Mouse (Mus musculus): ENCODE results near the gene Gnmt. TPM values are rescaled to one million over a fixed set of nuclear protein-coding genes. Genes with fewer than 3 reads are reported as not detected.

Gnmt gene
- polyA plus RNA-seq, 1 experiment from 2014 or later = not detected

DNA sequence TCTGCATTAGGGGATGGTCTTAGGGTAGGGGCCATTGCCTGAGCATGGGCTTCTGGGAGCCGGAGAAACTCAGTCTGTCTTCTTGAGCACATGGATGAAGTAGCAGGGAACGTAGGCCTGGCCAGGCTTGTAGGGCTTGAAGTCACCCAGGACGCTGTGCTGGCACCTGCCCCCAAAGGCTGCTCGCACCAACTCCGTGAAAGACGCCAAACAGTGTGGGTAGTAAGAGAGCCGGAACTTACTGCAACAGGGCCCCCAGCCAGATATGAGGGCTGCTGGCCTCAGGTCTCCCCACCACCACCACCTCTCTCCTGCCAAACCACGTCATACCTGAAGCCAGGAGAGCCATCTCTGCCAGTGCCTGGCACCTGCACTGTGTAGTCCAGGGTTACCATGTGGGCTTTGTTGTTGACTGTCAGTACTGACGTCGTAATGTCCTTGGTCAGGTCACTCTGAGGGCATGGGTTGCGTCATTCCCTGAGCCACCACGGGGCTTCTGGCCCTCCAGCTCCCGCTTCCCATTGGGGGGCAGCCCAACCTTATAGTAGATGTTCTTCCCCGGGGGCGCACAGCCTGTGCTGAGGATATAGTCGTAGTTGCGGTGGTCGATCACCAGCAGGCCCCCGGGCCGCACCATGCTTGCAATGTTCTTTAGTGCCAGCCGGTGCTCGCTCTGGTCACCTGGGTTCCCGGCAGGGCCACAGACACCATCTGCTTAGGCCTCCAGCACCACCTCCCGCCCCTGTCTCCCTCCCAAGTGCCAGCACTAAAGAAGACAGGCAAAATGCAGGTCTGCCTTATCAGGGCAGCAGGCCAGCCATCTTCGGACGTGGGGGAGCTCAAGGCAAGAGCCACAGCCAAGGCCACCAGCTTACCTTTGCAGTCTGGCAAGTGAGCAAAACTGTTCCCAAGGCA, 3.0 kb downstream of the Gnmt start:
- no peak overlapping the region for H3K4me3 ChIP-seq (ENCODE audit: inconsistent target)
- no peak overlapping the region for H3K27ac ChIP-seq
- H3K36me3 ChIP-seq (ENCODE audit: inconsistent target) = peaks cover 15% of the 10 kb centered on the region; the same call in 1 of the 2 replicates
- WGBS (ENCODE audit: missing documents) = 88% methylated on average over 26 of the region's 26 CpGs
- H3K79me2 ChIP-seq (ENCODE audit: inconsistent target) = no peaks in the 10 kb centered on the region

DNA sequence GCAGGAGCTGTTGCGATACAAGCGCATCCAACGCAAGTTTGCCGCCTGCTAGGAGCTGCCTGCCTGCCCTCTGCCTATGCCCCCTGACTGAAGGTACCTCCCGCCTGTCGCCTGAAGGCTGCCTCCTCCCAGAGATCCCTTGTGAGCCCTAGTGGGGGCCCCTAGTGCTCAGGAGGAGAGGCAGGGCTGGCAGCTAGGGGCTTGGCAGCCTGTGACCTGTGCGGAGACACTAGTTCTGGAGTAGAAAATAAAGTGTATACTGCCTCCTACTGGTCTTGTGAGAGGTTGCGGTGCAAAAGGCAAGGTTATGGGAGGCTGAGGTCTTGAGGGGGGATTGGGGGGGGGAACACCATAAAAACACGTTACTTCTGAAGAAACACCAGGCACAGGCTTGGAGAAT, 3.7 kb downstream of the Gnmt start:
- H3K79me2 ChIP-seq (ENCODE audit: inconsistent target) = no peaks in the 10 kb centered on the region
- no peak overlapping the region for H3K27ac ChIP-seq
- WGBS (ENCODE audit: missing documents) = 79% methylated on average over 9 of the region's 9 CpGs
- peaks cover 15% of the 10 kb centered on the region; the same call in 1 of the 2 replicates for H3K36me3 ChIP-seq (ENCODE audit: inconsistent target)
- H3K4me3 ChIP-seq (ENCODE audit: inconsistent target) = no peak overlapping the region

GRCm38 (mm10) chr17:46724477-46725084, 4.4 kb downstream of the Gnmt start:
- Histone ChIP-seq H3K36me3 (ENCODE audit: inconsistent target) (peaks cover 15% of the 10 kb centered on the region; the same call in 1 of the 2 replicates), H3K27ac (no peak overlapping the region), H3K4me3 (ENCODE audit: inconsistent target) (no peak overlapping the region), H3K79me2 (ENCODE audit: inconsistent target) (no peaks in the 10 kb centered on the region)
- WGBS (ENCODE audit: missing documents) = 91% methylated on average over 20 of the region's 20 CpGs

DNA sequence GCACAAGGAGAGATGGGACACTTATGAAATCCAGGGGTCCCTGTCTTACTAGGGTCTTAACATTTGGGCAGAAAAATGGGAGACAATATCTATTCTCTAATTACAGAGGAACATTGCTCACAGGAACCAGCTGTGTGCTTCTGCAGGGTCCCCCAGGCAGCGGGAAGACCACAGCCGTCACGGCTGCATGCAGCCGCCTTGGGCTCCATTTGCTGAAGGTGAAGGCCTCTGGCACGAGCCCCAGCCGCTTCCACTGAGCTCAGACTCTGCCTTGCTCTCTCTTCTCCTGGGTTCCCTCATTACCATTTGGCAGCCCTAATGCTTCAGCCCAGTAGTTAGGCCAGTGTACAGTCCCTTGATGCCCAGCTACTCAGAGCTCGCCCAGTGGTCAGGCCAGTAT, 7.9 kb downstream of the Gnmt start:
- 97% methylated on average over 7 of the region's 7 CpGs for WGBS (ENCODE audit: missing documents)
- peaks cover 15% of the 10 kb centered on the region; the same call in 1 of the 2 replicates for H3K36me3 ChIP-seq (ENCODE audit: inconsistent target)
- no peak overlapping the region for H3K4me3 ChIP-seq (ENCODE audit: inconsistent target)
- no peak overlapping the region for H3K27ac ChIP-seq
- H3K79me2 ChIP-seq (ENCODE audit: inconsistent target) = no peaks in the 10 kb centered on the region

- Histone ChIP-seq H3K79me2 (ENCODE audit: inconsistent target) (peaks cover 21% of the 10 kb centered on the region), H3K27ac (no peak overlapping the region), H3K4me3 (ENCODE audit: inconsistent target) (no peak overlapping the region), H3K36me3 (ENCODE audit: inconsistent target) (peaks cover 21% of the 10 kb centered on the region)
- WGBS (ENCODE audit: missing documents) = 95% methylated on average over 9 of the region's 11 CpGs
Observed at GRCm38 (mm10) chr17:46714756-46715481, 14.0 kb downstream of the Gnmt start.

DNA sequence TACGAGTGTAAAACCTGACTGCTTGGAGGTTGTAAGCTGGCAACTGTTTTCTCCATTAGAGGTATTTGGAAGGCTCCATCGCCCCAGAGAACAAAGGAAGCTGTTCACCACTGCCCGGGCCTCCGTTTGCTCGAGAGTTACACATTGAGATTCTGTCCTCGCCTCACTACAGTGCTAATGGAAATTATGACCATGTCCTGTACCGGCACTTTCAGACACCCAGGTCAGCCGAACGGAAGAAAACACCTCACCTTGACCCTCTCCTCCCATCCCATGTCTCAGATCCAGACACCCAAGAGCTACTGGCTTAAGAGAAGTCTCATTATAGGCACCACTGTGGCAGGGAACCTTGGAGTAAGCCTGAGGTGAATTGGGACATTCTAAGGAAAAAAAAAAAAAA, 15.1 kb downstream of the Gnmt start:
- no peak overlapping the region for H3K27ac ChIP-seq
- H3K36me3 ChIP-seq (ENCODE audit: inconsistent target) = peaks cover 21% of the 10 kb centered on the region
- H3K4me3 ChIP-seq (ENCODE audit: inconsistent target) = no peak overlapping the region
- 92% methylated on average over 9 of the region's 9 CpGs for WGBS (ENCODE audit: missing documents)
- H3K79me2 ChIP-seq (ENCODE audit: inconsistent target) = peaks cover 21% of the 10 kb centered on the region

GRCm38 (mm10) chr17:46712442-46712841, 16.5 kb downstream of the Gnmt start:
- peaks cover 21% of the 10 kb centered on the region for H3K79me2 ChIP-seq (ENCODE audit: inconsistent target)
- peaks cover 21% of the 10 kb centered on the region for H3K36me3 ChIP-seq (ENCODE audit: inconsistent target)
- H3K27ac ChIP-seq = peak overlapping the region; percentile 8; the same call in 1 of the 2 replicates
- H3K4me3 ChIP-seq (ENCODE audit: inconsistent target) = peak overlapping the region; percentile 61
- 13% methylated on average over 7 of the region's 7 CpGs for WGBS (ENCODE audit: missing documents)

DNA sequence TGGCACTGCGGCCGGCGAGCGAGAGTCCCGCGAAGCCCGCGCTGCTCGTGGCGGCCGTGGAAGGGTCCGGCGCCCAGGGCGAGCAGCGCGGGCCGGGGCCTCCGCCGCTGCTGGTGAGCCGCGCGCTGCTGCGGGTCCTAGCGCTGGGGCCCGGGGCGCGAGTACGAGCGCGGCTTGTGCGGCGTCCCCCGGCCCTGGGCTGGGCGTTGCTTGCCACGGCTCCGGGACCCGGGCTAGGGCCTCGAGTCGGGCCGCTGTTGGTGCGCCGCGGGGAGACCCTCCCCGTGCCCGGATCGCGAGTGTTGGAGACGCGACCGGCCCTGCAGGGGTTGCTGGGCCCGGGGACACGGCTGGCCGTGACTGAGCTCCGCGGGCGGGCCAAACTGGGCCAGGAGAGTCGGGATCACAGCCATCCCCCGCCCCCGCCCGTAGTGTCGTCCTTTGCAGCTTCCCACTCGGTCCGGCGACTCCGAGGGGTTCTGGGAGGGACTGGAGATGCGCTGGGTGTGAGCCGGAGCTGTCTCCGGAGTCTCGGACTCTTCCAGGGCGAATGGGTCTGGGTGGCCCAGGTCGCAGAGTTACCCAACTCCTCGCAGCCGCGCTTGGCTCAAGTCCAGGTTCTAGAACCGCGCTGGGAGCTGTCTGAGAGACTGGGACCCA, 17.2 kb downstream of the Gnmt start:
- 1% methylated on average over 72 of the region's 76 CpGs for WGBS (ENCODE audit: missing documents)
- H3K27ac ChIP-seq = peak overlapping the region; percentile 8; the same call in 1 of the 2 replicates
- H3K4me3 ChIP-seq (ENCODE audit: inconsistent target) = peak overlapping the region; percentile 61
- peaks cover 21% of the 10 kb centered on the region for H3K79me2 ChIP-seq (ENCODE audit: inconsistent target)
- H3K36me3 ChIP-seq (ENCODE audit: inconsistent target) = peaks cover 21% of the 10 kb centered on the region

GRCm38 (mm10) chr17:46710959-46711597, 17.9 kb downstream of the Gnmt start, which contains the start of gene Pex6:
Gene Pex6 (plus strand): TSS chr17:46711463.
- Histone ChIP-seq H3K27ac (peak within 1 kb of the TSS; percentile 10; the same call in 1 of the 2 replicates), H3K36me3 (ENCODE audit: inconsistent target) (peaks cover 21% of the 10 kb centered on the region), H3K79me2 (ENCODE audit: inconsistent target) (peaks cover 21% of the 10 kb centered on the region), H3K4me3 (ENCODE audit: inconsistent target) (peak within 1 kb of the TSS; percentile 61)
- 7% methylated on average over 36 of the region's 36 CpGs for WGBS (ENCODE audit: missing documents)

DNA sequence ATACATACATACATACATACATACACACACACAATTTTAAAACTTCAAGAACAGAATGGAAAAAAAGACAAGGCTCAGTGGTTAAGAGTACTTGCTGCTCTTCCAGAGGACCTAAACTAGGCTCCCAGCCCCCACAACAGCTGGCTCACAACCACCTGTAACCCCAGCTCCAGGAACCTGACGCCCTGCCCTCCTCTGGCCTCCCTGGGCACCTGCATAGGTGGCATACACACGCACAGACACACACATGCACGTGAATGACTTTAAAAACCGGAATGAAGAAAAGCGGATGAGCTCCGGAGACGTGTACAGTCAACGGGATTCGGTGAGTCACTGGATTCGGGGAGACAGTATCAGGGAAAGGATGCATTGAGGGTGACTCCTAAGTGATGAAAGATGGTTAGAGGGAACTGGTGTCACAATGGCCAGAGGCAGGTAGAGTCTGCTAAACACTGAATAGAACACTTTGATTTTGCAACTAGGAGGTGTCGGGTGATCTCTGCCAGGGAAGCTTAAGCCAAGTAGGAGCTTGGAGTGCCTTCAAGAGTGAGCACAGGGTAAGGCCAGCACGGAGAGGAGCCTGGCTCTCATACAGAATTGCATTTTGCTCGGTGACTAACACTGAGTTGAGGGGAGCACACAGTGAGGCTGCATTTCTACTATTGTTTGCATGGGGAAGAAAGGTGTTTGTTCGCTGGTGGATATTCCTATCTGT, 22.4 kb downstream of the Gnmt start:
- H3K36me3 ChIP-seq (ENCODE audit: inconsistent target) = no peaks in the 10 kb centered on the region
- no peak overlapping the region for H3K4me3 ChIP-seq (ENCODE audit: inconsistent target)
- peaks cover 28% of the 10 kb centered on the region for H3K79me2 ChIP-seq (ENCODE audit: inconsistent target)
- H3K27ac ChIP-seq = no peak overlapping the region
- 98% methylated on average over 14 of the region's 14 CpGs for WGBS (ENCODE audit: missing documents)

DNA sequence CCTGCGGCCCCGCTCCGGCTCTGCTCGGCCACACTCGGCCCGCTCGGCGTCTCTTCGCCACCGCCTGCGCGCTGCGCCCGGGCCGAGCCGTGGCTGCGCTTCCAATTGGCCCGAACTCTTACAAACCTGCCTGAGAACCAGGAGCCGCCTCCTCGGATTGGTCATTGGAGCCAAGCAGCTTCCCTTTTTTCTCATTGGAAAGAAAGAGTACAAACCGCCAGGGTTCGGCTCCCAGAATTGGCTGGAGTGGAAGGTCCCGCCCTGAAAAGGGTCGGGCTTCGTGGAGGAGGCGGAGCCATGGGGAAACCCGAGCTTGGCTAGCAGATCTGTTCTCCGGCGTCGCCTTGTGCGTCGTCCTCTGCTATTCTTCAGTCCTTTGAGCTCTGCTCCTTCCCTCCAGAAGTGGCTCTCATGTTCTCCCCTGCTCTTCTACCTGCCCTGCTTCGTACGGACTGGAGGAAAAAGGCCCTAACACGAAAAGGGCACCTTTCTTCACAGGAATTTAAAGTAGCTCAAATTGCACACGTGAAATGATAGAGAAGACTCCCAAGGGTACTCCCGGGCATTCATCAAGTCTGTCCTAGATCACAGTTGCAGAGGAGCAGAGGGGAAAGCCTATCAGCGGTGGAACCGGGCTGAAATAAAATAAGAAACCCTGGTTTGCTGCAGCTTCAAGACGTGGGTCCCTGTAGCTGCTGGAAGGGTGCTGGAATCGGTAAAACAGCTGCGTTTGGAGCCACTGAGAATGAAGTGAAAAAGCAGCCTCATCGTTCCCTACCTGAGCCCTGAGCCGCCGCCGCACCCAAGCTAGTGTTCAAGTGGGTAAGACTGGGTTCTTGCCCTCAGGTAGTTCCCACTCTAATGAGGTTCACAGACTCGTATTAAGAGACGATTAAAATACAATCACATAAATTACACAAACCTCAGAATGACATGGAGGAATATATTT, 23.8 kb downstream of the Gnmt start, which contains the start of gene Ppp2r5d:
Ppp2r5d (minus strand) TSS at position 225 of the 949 bp plus-strand sequence.
- Histone ChIP-seq H3K4me3 (ENCODE audit: inconsistent target) (peak within 1 kb of the TSS; percentile 53), H3K27ac (peak within 1 kb of the TSS; percentile 4; the same call in 1 of the 2 replicates), H3K36me3 (ENCODE audit: inconsistent target) (no peaks in the 10 kb centered on the region), H3K79me2 (ENCODE audit: inconsistent target) (peaks cover 40% of the 10 kb centered on the region)
- WGBS (ENCODE audit: missing documents) = 3% methylated on average over 48 of the region's 48 CpGs

Data from macrophage (primary cell).